Mouse (Mus musculus) CH12.LX (cell line): Measurements from ENCODE around the gene Tmem39b.

ENCODE experiments used
- CTCF ChIP-seq, 2 experiments: IDR thresholded peaks in 1 of 2; conservative IDR thresholded peaks in 1 of 2; 2 replicates each; pipeline ENCODE4 v1.5.1; 2011 to 2012; ENCODE audit warnings: low read depth in 2 of 2, low read length in 2 of 2, improper control_type of control experiment in 1 of 2, inconsistent platforms in 1 of 2, mild to moderate bottlenecking in 1 of 2, moderate library complexity in 1 of 2
- EP300 ChIP-seq: IDR thresholded peaks from 2 replicates; pipeline ENCODE4 v1.6.1; 2011; ENCODE audit warnings: low read length, improper control_type of control experiment
- MEF2A ChIP-seq: IDR thresholded peaks from 2 replicates; pipeline ENCODE4 v1.6.1; 2014; ENCODE audit warnings: low read depth, mild to moderate bottlenecking, inconsistent platforms, low read length, improper control_type of control experiment, borderline replicate concordance
- MYC ChIP-seq: IDR thresholded peaks from 2 replicates; pipeline ENCODE4 v1.6.1; 2011; ENCODE audit warnings: low read depth, mild to moderate bottlenecking, improper control_type of control experiment, low read length
- POLR2AphosphoS2 ChIP-seq: IDR thresholded peaks from 2 replicates; pipeline ENCODE4 v1.6.1; 2011; ENCODE audit warnings: low read depth, low read length, improper control_type of control experiment
- RAD21 ChIP-seq: IDR thresholded peaks from 2 replicates; pipeline ENCODE4 v1.6.1; 2011; ENCODE audit warnings: low read depth, mild to moderate bottlenecking, low read length, improper control_type of control experiment, moderate library complexity
- TBP ChIP-seq: conservative IDR thresholded peaks from 2 replicates; pipeline ENCODE4 v1.6.1; 2011; ENCODE audit warnings: low read depth, low read length, improper control_type of control experiment
- USF1 ChIP-seq: IDR thresholded peaks from 2 replicates; pipeline ENCODE4 v1.6.1; 2014; ENCODE audit warnings: low read depth, mild to moderate bottlenecking, inconsistent platforms, low read length, improper control_type of control experiment
- ZNF384 ChIP-seq: IDR thresholded peaks from 2 replicates; pipeline ENCODE4 v1.6.1; 2012; ENCODE audit warnings: low read depth, low read length, improper control_type of control experiment, inconsistent platforms

GRCm38 (mm10) chr4:129640101-129640637 lies 56.5 kb downstream of the Tmem39b start:
- TF ChIP-seq USF1 (no peak), CTCF (conservative IDR thresholded peaks at IDR 0.05 in 1 of 2, IDR thresholded peaks at IDR 0.05 in 1 of 2; ENCODE audit: low read depth in 2 of 2, low read length in 2 of 2) (no peak), TBP (no peak; the same call in 1 of the 2 replicates), MYC (no peak), EP300 (no peak), ZNF384 (no peak), POLR2AphosphoS2 (no peak), RAD21 (no peak), MEF2A (no peak)
